Mouse (Mus musculus) layer of hippocampus, adult 8-10 months (tissue): Measurements from ENCODE around the gene Dusp8. TPM values are rescaled to one million over a fixed set of nuclear protein-coding genes. Genes with fewer than 3 reads are reported as not detected.

Source experiments
- DNase-seq, 2 experiments: peaks; one replicate each; pipeline ENCODE4 v3.0.0; 2022; ENCODE audit warnings: low spot score in 2 of 2
- total RNA-seq, 4 experiments: library from RNA; stranded (reverse); gene quantifications; 2 replicates each; pipeline ENCODE4 v1.2.4; 2022

Gene Dusp8
- total RNA-seq, 4 experiments from 2014 or later, result 103 to 110 (median 106) TPM

- no peak for DNase-seq
These were observed 40.2 kb downstream of the Dusp8 start for GRCm38 (mm10) chr7:142055431-142055830.

- DNase-seq, result no peak
These were observed 45.1 kb downstream of the Dusp8 start for GRCm38 (mm10) chr7:142050536-142050935.

GRCm38 (mm10) chr7:142045932-142046331 is 49.7 kb downstream of the Dusp8 start:
- no peak for DNase-seq

GRCm38 (mm10) chr7:142045344-142045743 is 50.3 kb downstream of the Dusp8 start:
- DNase-seq, result no peak

GRCm38 (mm10) chr7:142040756-142041155 is 54.9 kb downstream of the Dusp8 start:
- no peak for DNase-seq

- peak in 1 of 2 experiments; percentile 62 for DNase-seq
These were observed 58.0 kb downstream of the Dusp8 start for GRCm38 (mm10) chr7:142037553-142038170.

- DNase-seq, result no peak
These were observed 60.4 kb downstream of the Dusp8 start for GRCm38 (mm10) chr7:142035048-142035811.

GRCm38 (mm10) chr7:142034198-142034597 is 61.4 kb downstream of the Dusp8 start:
- DNase-seq, result no peak

GRCm38 (mm10) chr7:142030073-142030472 is 65.6 kb downstream of the Dusp8 start:
- DNase-seq, result no peak

Other genes with a start within 250 kb of the Dusp8 start
- gene Tollip, start 177.3 kb downstream of the Dusp8 start, total RNA-seq, result 100 to 1,000 TPM; 102 to 118 (median 106) TPM
- 100 to 1,000 TPM; 158 to 183 (median 169) TPM for gene Brsk2, start 146.1 kb downstream of the Dusp8 start, total RNA-seq
- gene Mob2, start 34.8 kb downstream of the Dusp8 start, total RNA-seq, result 10 to 100 TPM; 28.9 to 34.4 (median 30.9) TPM
- not detected for gene Gm45618, start 24.9 kb upstream of the Dusp8 start, total RNA-seq
- not detected for gene Gm39115, start 40.2 kb upstream of the Dusp8 start, total RNA-seq
- not detected for gene Gm45337, start 48.8 kb upstream of the Dusp8 start, total RNA-seq
- gene Gm29735, start 61.3 kb upstream of the Dusp8 start, total RNA-seq, result not detected
- gene Gm4553, start 69.9 kb upstream of the Dusp8 start, total RNA-seq, result not detected
- gene Krtap5-2, start 80.2 kb upstream of the Dusp8 start, total RNA-seq, result not detected
- not detected for gene Gm10153, start 94.5 kb upstream of the Dusp8 start, total RNA-seq
- not detected for gene Krtap5-3, start 105.5 kb upstream of the Dusp8 start, total RNA-seq
- gene Gm7579, start 116.0 kb upstream of the Dusp8 start, total RNA-seq, result not detected
- not detected for gene Krtap5-5, start 134.1 kb upstream of the Dusp8 start, total RNA-seq
- gene Gm40460, start 145.2 kb upstream of the Dusp8 start, total RNA-seq, result not detected
- gene Gm2431, start 162.5 kb upstream of the Dusp8 start, total RNA-seq, result not detected
- gene Gm4559, start 178.5 kb upstream of the Dusp8 start, total RNA-seq, result not detected
- not detected for gene Krtap5-1, start 201.3 kb upstream of the Dusp8 start, total RNA-seq
- not detected for gene Krtap5-4, start 207.7 kb upstream of the Dusp8 start, total RNA-seq